Mouse (Mus musculus) c-Kit-positive CD71-positive TER-119-negative erythroid progenitor cells, embryonic 14.5 days (primary cell): ENCODE measurements around the gene Itch.
"Not testable (repeated sequence)": the region's sequence is repeated elsewhere in the genome, so short reads cannot be mapped to it uniquely, and the experiment has no call there.

Experiments
- DNase-seq: peaks from one replicate; pipeline ENCODE4 v3.0.0-alpha.2; 2013; ENCODE audit warnings: low read depth

Gene Itch

GRCm38 (mm10) chr2:155149296-155149695 lies 16.0 kb downstream of the Itch start:
- not testable (repeated sequence) for DNase-seq

DNA sequence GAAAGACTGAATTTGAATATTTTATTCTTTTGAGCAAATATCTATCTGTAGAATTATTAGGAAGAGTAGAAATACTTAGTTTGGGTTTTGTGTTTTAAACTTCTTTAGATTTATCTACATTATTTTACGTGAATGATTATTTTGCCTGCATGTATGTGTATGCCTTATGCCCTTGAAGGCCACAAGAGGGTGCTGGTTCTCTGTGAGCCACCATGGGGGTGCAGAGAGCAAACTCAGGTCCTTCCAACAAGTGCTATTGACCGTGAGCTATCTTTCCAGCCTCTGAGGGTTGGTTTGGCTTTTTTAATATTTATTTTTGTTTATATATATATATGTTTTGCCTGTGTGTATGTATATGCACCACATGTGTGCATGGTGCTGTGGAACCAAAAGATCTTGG lies 74.1 kb downstream of the Itch start:
- peak; percentile 6 for DNase-seq

DNA sequence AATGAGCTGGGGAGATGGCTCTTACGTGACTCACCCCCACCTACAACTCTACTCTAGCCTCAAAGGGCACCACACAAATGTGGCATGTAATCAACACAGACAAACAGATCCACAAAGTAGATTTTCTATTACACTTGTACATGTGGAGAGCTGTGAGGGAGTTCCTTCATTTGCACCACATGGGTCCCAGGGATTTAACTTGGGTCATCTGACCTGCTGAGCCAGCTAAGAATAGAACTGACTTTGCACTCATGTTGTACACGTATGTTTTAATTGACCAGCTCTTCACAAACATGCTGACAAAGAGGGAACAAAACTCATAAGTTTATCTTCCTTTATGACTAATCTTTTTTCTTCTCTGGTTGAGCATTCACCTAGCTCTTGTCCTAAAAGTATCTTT lies 89.8 kb downstream of the Itch start:
- no peak for DNase-seq

DNA sequence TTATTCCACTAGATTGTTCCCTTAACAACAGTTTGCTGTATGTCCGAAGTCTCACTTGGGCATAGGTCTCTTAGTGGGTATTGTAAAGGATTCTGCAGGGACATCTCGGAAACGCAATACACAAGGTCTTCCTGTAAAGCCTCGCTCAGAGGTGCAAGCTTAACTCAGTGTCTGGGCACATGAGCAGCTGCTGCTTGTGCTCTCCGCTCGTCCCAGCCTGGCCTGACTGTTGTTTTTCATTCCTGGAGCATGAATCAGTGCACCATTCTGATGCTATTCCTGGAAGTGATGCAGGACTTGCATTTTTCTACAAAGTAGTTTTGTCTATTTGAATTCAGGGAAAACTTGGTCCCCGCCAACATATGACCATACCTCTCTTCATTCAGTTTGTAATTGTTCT lies 91.4 kb downstream of the Itch start:
- DNase-seq = no peak

DNA sequence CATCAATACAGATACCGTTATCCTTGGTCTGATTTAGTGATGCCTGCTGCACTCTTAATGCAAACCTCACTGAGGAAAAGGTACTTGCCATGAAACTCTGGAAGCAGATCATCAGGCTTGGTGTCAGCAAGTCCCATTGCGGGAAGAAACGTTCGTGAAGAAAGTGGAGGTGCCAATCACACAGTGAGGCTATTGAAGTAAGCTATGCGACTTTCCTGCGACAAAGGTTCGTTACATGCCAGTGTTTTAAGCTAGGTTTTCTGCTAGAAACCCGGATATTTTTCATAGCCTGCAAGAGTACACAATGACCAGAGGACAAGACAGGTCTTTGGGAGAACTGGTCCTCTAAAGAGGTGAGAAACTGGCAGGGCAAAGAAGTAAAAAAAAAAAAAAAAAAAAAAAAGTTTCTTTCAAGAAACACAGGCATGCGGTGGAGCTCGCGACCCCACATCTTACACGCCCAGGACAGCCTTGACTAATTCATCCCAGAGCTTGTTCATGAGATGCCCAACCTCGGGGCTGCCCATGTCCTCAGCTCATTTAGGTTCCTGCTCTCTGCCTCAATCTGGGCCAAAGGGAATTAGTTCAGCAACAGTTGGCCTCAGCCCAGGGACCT lies 102.5 kb downstream of the Itch start:
- DNase-seq = no peak

DNA sequence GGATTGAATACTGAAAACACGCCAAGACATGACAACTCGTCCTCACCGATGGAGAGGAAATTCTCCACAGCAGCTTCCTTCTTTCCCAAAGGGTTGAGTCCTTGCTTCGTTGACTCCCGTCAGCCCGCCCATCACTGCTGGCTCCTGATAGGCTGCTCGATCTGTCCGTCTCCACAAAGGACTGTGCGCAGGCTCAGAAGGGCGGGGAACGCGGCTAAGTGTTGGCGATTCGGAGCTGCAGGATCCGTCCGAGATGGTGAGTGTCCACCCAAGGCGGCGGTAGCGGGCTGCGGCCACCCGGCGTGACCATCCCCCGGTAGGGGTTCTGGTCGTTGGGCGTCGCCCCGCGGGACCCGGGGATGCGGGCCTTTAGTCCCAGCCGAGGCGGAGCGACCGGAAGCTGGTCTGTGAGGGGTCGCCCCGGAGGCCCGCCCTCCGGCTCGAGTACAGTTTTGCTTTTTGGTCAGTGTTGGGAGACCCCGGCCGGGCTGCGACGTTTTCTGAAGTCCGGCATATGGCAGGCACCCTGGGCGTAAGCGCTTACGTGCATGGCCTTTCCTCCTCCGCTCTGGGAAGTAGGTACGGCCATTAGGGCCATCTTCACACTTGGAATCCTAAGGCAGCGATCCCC lies 103.2 kb downstream of the Itch start, which contains the start of gene Dynlrb1:
Dynlrb1 (plus strand) TSS at position 172 of the 631 bp plus-strand sequence.
- DNase-seq = peak; percentile 97

GRCm38 (mm10) chr2:155237276-155237675 lies 104.0 kb downstream of the Itch start:
- no peak for DNase-seq

- DNase-seq = no peak
Observed at GRCm38 (mm10) chr2:155240915-155241314, 107.6 kb downstream of the Itch start.

DNA sequence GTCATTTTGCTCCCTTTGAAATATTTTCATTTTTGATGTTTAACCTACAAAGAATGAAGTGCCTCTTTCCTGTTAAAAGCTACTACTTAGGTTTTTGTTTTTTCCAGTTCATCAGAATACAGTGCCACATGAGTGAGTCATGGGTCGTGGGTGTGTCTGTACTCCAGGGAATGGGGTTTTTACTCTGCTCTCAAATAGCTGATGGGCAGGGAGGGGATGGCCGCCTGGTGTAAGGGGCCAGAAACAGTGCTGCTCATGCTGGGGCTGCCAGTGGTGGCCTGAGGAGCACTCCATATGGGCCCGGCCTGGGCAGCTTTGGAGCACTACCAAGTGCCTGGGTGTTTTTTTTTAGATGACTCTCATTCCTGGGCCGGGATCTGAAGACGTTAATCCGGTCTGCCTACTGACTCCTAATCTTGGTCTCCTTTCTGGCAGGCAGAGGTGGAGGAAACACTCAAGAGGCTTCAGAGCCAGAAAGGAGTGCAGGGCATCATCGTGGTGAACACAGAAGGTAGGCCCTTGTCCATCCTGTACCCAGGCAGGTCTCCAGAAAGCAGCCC lies 109.1 kb downstream of the Itch start:
- DNase-seq = no peak

GRCm38 (mm10) chr2:155246231-155246630 lies 112.9 kb downstream of the Itch start:
- no peak for DNase-seq

DNA sequence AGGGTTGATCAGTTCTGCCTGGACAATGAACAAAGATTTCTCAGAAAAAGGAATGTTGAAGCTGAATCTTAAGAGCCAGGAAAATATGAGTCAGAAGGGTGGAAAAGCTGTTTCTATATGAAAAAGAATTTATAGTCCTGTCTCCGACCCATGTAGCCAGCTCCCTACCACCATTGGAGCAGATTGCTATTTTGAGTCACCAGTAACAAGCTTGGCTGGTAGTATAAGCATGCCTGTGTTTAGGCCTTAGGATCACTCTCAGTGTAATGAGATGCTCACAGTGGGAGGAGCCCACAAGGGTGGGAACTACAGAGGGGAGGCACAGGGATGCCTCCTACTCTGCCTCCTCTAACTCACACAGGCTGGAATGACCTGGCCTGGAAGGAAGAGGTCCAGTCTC lies 114.9 kb downstream of the Itch start:
- DNase-seq = no peak

- no peak for DNase-seq
Observed at GRCm38 (mm10) chr2:155248718-155249117, 115.4 kb downstream of the Itch start.

- no peak for DNase-seq
Observed at GRCm38 (mm10) chr2:155249588-155249987, 116.3 kb downstream of the Itch start.

DNA sequence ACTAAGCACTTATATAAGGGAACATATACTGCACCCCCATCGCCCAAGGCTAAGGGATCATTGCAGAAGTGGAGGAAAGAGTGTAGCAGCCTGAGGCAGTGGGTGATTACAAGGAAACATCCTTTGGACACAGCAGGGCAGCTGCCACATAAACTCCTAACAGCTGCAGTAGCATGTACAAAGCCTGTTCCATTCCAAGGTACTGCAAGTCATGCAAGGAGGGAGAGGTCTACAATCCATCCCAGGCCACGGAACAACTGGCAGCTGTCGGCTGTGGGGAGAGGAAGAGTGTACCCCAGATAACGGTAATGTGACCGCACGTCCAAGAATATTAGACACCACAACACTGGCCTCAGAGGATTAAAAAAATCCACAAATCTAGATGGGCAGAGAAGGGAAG lies 132.2 kb downstream of the Itch start:
- no peak for DNase-seq

DNA sequence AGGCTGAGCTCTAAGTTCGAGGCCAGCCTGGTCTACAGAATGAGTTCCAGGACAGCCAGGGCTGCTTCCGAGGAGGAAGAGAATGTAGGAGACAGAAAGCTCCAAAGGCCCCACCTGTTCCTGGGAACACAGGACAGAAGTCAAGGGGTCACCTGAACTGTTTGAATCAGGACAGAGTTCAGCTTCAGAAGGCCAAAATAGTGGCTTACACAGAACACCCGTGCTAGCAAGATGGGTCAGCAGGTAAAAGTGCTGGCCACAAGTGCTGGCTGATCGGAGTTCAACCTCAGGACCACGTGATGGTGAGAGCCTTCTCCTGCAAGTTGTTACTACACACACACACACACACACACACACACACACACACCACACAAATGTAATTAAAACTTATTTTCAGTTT lies 133.6 kb downstream of the Itch start:
- DNase-seq = no peak

GRCm38 (mm10) chr2:155271957-155272356 lies 138.6 kb downstream of the Itch start:
- DNase-seq = no peak

DNA sequence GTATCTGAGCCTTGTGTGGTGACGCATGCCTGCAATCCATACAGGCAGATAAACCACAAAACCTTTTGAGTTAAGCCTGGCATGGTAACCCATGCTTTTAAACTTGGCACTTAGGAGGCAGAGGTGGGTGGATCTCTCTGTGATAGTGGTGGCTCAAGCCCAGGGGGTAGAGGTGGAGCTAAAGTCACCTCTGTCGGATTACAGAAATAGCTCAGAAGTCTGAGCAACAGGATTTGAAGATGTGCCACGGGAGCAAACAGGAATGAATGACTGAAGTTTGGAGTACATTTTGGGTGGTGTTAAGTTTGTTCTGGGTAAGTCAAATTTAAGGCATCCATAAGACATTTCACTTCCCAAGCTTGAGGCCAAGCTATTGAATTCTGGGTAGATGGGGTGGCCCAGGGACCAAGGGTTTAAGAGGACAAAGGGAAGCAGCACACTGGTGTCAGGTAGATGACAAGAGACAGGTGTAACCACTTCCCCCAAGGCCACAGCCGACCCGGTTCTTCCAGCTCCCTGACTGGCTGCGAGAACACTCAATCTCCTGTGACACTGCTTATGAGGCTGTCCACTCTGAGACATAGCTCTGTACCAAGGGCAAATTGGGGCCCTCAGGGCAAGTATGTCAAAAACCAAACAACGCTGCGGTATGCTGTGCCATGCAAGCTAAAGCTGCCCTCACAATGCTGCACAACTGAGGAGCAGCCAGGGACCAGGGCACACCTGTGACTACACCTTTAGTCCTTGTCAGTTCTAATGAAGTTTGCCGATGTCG lies 139.3 kb downstream of the Itch start:
- no peak for DNase-seq

DNA sequence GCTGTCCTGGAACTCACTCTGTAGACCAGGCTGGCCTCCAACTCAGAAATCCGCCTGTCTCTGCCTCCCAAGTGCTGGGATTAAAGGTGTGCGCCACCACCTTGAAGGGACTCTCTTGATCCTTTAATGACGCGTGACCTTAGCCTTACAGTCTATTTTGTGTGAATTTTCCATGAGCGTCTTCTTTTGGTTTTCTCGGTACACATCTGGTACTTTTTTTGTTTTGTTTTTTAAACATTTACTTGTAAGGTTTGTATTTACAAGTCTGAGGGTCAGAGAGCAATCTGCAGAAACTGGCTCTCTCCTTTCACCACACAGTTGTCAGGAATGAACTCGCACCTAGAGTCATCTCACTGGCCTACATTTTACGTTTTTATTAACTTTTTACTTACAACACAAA lies 140.3 kb downstream of the Itch start:
- no peak for DNase-seq

GRCm38 (mm10) chr2:155276195-155276594 lies 142.9 kb downstream of the Itch start, which contains the start of gene Map1lc3a:
TSS of gene Map1lc3a (plus strand) at chr2:155276297.
- DNase-seq = peak; percentile 95
